Mouse (Mus musculus) cerebellum, postnatal 14 days (tissue): Measurements from ENCODE around the gene Bmp3.

ENCODE experiments used
- DNase-seq, 2 experiments: peaks; one replicate each; pipeline ENCODE4 v3.0.0; 2021; ENCODE audit warnings: mixed read lengths in 2 of 2

The Bmp3 gene

GRCm38 (mm10) chr5:98918716-98919115, 64.5 kb downstream of the Bmp3 start:
- no peak for DNase-seq

GRCm38 (mm10) chr5:98921608-98922007, 67.4 kb downstream of the Bmp3 start:
- no peak for DNase-seq

GRCm38 (mm10) chr5:98922921-98923320, 68.7 kb downstream of the Bmp3 start:
- DNase-seq, result no peak
